Mouse (Mus musculus): ENCODE results near the gene Ackr3. TPM values are rescaled to one million over a fixed set of nuclear protein-coding genes. Genes with fewer than 3 reads are reported as not detected.

Gene Ackr3
- 9.0 and 10.4 TPM in 2 replicates for polyA plus RNA-seq (2016; fragmentation: Nextera tagmentation; extraction: Ambion mirVana)

GRCm38 (mm10) chr1:90203783-90204690 is at the start of gene Ackr3:
Ackr3 (plus strand) TSS chr1:90203980.
- no peaks in the 10 kb centered on the region for H3K36me3 ChIP-seq
- H3K4me2 ChIP-seq: peak within 1 kb of the TSS; percentile 39
- peak within 1 kb of the TSS; percentile 51 for H3K9ac ChIP-seq
- no peaks in the 10 kb centered on the region for H3K9me3 ChIP-seq (replicated peaks)
- H3K4me1 ChIP-seq: 0 out of 2 replicates have a peak, but pooled peaks cover 3% of the 10 kb centered on the region
- ATAC-seq: peak; percentile 66
- peaks cover 77% of the 10 kb centered on the region for H3K27me3 ChIP-seq (replicated peaks)
- WGBS (ENCODE audit: insufficient replicate concordance): 3% methylated on average over 19 of the region's 19 CpGs
- H3K4me3 ChIP-seq: peak within 1 kb of the TSS; percentile 45
- peak within 1 kb of the TSS; percentile 61 for H3K27ac ChIP-seq

- no peak for ATAC-seq
- no peaks in the 10 kb centered on the region for H3K9me3 ChIP-seq (replicated peaks)
- 60% methylated on average over 7 of the region's 7 CpGs for WGBS (ENCODE audit: insufficient replicate concordance)
- H3K27me3 ChIP-seq (replicated peaks): peaks cover 27% of the 10 kb centered on the region
- H3K4me1 ChIP-seq: no peaks in the 10 kb centered on the region
- no peak overlapping the region for H3K4me2 ChIP-seq
- H3K9ac ChIP-seq: no peak overlapping the region
- H3K36me3 ChIP-seq: no peaks in the 10 kb centered on the region
- H3K4me3 ChIP-seq: no peak overlapping the region
- H3K27ac ChIP-seq: no peak overlapping the region
Measured at GRCm38 (mm10) chr1:90156589-90156988, 47.2 kb upstream of the Ackr3 start.

GRCm38 (mm10) chr1:90159927-90160326 is 43.9 kb upstream of the Ackr3 start:
- no peaks in the 10 kb centered on the region; the same call in 1 of the 2 replicates for H3K27me3 ChIP-seq (replicated peaks)
- no peak overlapping the region for H3K4me2 ChIP-seq
- no peaks in the 10 kb centered on the region for H3K36me3 ChIP-seq
- H3K27ac ChIP-seq: no peak overlapping the region
- 29% methylated on average over 13 of the region's 13 CpGs for WGBS (ENCODE audit: insufficient replicate concordance)
- H3K4me3 ChIP-seq: no peak overlapping the region
- no peaks in the 10 kb centered on the region for H3K9me3 ChIP-seq (replicated peaks)
- H3K4me1 ChIP-seq: no peaks in the 10 kb centered on the region
- no peak for ATAC-seq
- no peak overlapping the region for H3K9ac ChIP-seq

GRCm38 (mm10) chr1:90161623-90162022 is 42.2 kb upstream of the Ackr3 start:
- ATAC-seq: no peak
- Histone ChIP-seq H3K9me3 (replicated peaks) (no peaks in the 10 kb centered on the region), H3K4me1 (no peaks in the 10 kb centered on the region), H3K4me2 (no peak overlapping the region), H3K27me3 (replicated peaks) (peaks cover 4% of the 10 kb centered on the region; the same call in 1 of the 2 replicates), H3K27ac (no peak overlapping the region), H3K36me3 (no peaks in the 10 kb centered on the region), H3K9ac (no peak overlapping the region), H3K4me3 (no peak overlapping the region)
- WGBS (ENCODE audit: insufficient replicate concordance): 69% methylated on average over 6 of the region's 6 CpGs

DNA sequence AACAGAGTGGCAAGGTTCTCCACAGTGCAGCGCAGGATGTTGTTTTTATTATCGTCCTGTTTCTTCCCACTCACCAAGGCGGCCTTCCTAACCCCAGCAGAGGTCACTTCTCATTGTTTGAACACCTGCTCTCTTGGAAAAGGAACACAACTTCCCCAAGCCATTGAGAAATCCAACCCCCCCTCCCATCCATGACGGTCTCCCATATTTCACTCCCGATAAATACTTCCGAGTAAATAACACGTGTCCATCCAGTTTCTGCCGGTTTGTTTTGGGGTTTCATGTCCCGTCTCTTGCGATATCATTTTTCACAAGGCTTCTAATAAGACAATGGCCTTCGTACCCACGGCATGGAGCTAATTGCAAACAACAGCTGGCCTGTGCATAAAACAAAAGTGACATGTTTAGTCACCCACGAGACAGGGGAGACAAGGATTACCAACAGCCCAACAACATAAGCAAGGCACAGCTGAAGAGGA is 41.4 kb upstream of the Ackr3 start:
- whole genome bisulfite sequencing (ENCODE audit: insufficient replicate concordance): 70% methylated on average over 13 of the region's 13 CpGs
- H3K27ac ChIP-seq: no peak overlapping the region
- H3K9me3 ChIP-seq (replicated peaks): no peaks in the 10 kb centered on the region
- ATAC-seq: no peak
- peaks cover 4% of the 10 kb centered on the region; the same call in 1 of the 2 replicates for H3K27me3 ChIP-seq (replicated peaks)
- no peak overlapping the region for H3K9ac ChIP-seq
- H3K4me3 ChIP-seq: no peak overlapping the region
- H3K4me1 ChIP-seq: no peaks in the 10 kb centered on the region
- H3K36me3 ChIP-seq: no peaks in the 10 kb centered on the region
- no peak overlapping the region for H3K4me2 ChIP-seq

- H3K27me3 ChIP-seq (replicated peaks): 0 out of 2 replicates have a peak, but pooled peaks cover 4% of the 10 kb centered on the region
- no peak overlapping the region for H3K27ac ChIP-seq
- H3K4me3 ChIP-seq: no peak overlapping the region
- no peaks in the 10 kb centered on the region for H3K4me1 ChIP-seq
- H3K9ac ChIP-seq: no peak overlapping the region
- H3K9me3 ChIP-seq (replicated peaks): no peaks in the 10 kb centered on the region
- no peaks in the 10 kb centered on the region for H3K36me3 ChIP-seq
- no peak overlapping the region for H3K4me2 ChIP-seq
- WGBS (ENCODE audit: insufficient replicate concordance): 71% methylated on average over 7 of the region's 7 CpGs
- ATAC-seq: no peak
Measured at GRCm38 (mm10) chr1:90163161-90163560, 40.6 kb upstream of the Ackr3 start.

DNA sequence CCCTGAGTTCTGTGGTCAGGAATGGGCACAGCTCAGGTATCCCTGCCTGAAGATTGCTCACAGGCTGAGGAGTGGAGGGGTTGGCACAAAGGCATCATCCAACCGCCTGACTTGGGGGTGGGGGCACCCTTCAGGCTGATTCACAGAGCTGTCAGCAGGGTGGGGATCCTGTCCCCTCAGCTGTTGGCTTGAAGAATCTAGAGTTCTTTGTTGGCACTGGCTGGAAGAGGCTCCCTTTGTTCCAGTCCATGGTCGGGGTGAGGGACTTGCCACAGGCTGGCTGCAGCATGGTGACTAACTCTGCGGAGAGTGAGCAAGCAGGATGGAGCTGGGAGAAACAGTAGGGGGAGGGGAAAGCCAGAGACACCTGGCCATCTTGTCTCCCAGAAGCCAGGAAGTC is 39.5 kb upstream of the Ackr3 start:
- H3K27me3 ChIP-seq (replicated peaks): 0 out of 2 replicates have a peak, but pooled peaks cover 4% of the 10 kb centered on the region
- no peak overlapping the region for H3K4me2 ChIP-seq
- no peaks in the 10 kb centered on the region for H3K9me3 ChIP-seq (replicated peaks)
- no peaks in the 10 kb centered on the region for H3K36me3 ChIP-seq
- WGBS (ENCODE audit: insufficient replicate concordance): 45% methylated on average over 3 of the region's 3 CpGs
- no peak overlapping the region for H3K9ac ChIP-seq
- no peak overlapping the region for H3K27ac ChIP-seq
- no peak overlapping the region for H3K4me3 ChIP-seq
- H3K4me1 ChIP-seq: no peaks in the 10 kb centered on the region
- no peak for ATAC-seq

GRCm38 (mm10) chr1:90174338-90174737 is 29.4 kb upstream of the Ackr3 start:
- Histone ChIP-seq H3K4me1 (no peaks in the 10 kb centered on the region), H3K27me3 (replicated peaks) (peaks cover 9% of the 10 kb centered on the region; the same call in 1 of the 2 replicates), H3K4me3 (no peak overlapping the region), H3K27ac (no peak overlapping the region), H3K9me3 (replicated peaks) (no peaks in the 10 kb centered on the region), H3K4me2 (no peak overlapping the region), H3K9ac (no peak overlapping the region), H3K36me3 (no peaks in the 10 kb centered on the region)
- no peak for ATAC-seq
- 68% methylated on average over 8 of the region's 8 CpGs for WGBS (ENCODE audit: insufficient replicate concordance)

GRCm38 (mm10) chr1:90176223-90176622 is 27.6 kb upstream of the Ackr3 start:
- Histone ChIP-seq H3K36me3 (no peaks in the 10 kb centered on the region), H3K4me2 (no peak overlapping the region), H3K27ac (no peak overlapping the region), H3K4me1 (no peaks in the 10 kb centered on the region), H3K4me3 (no peak overlapping the region), H3K9me3 (replicated peaks) (no peaks in the 10 kb centered on the region), H3K9ac (no peak overlapping the region), H3K27me3 (replicated peaks) (peaks cover 17% of the 10 kb centered on the region; the same call in 1 of the 2 replicates)
- 57% methylated on average over 7 of the region's 7 CpGs for WGBS (ENCODE audit: insufficient replicate concordance)
- ATAC-seq: no peak

DNA sequence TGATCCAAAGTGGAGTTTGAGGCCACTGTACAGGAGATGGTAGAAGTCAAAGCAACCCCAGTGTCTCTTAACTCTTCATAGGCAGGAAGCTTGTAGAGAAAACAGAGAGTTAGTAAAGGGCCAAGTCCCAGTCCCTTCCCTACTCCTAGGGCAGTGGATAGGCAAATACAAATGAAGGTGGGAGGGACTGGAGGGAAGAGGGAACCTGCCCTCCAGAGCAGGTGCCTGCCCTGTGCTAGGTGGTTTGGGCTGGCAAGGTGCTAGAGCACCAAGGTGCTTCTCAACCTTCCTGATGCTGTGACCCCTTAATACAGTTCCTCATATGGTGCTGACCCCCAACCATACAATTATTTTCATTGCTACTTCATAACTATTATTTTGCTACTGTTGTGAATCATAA is 26.2 kb upstream of the Ackr3 start:
- peaks cover 17% of the 10 kb centered on the region; the same call in 1 of the 2 replicates for H3K27me3 ChIP-seq (replicated peaks)
- H3K9me3 ChIP-seq (replicated peaks): no peaks in the 10 kb centered on the region
- no peaks in the 10 kb centered on the region for H3K4me1 ChIP-seq
- no peak overlapping the region for H3K27ac ChIP-seq
- no peaks in the 10 kb centered on the region for H3K36me3 ChIP-seq
- H3K9ac ChIP-seq: no peak overlapping the region
- ATAC-seq: no peak
- H3K4me3 ChIP-seq: no peak overlapping the region
- H3K4me2 ChIP-seq: no peak overlapping the region

GRCm38 (mm10) chr1:90177978-90178377 is 25.8 kb upstream of the Ackr3 start:
- no peak overlapping the region for H3K27ac ChIP-seq

GRCm38 (mm10) chr1:90180479-90180878 is 23.3 kb upstream of the Ackr3 start:
- H3K9me3 ChIP-seq (replicated peaks): no peaks in the 10 kb centered on the region
- peaks cover 12% of the 10 kb centered on the region; the same call in 1 of the 2 replicates for H3K27me3 ChIP-seq (replicated peaks)
- no peak overlapping the region for H3K27ac ChIP-seq
- H3K36me3 ChIP-seq: no peaks in the 10 kb centered on the region
- H3K9ac ChIP-seq: no peak overlapping the region
- no peak overlapping the region for H3K4me2 ChIP-seq
- no peak for ATAC-seq
- 71% methylated on average over 7 of the region's 7 CpGs for WGBS (ENCODE audit: insufficient replicate concordance)
- no peaks in the 10 kb centered on the region for H3K4me1 ChIP-seq
- no peak overlapping the region for H3K4me3 ChIP-seq

More at GRCm38 (mm10) chr1:90177978-90178377, 25.8 kb upstream of the Ackr3 start:
- Histone ChIP-seq H3K4me1 (no peaks in the 10 kb centered on the region), H3K9ac (no peak overlapping the region), H3K4me2 (no peak overlapping the region), H3K36me3 (no peaks in the 10 kb centered on the region), H3K9me3 (replicated peaks) (no peaks in the 10 kb centered on the region), H3K27me3 (replicated peaks) (peaks cover 17% of the 10 kb centered on the region; the same call in 1 of the 2 replicates), H3K4me3 (no peak overlapping the region)
- 54% methylated on average over 5 of the region's 5 CpGs for WGBS (ENCODE audit: insufficient replicate concordance)
- ATAC-seq: no peak
